Mouse (Mus musculus): ENCODE measurements around the gene Brwd1.
A peak's percentile ranks its signal among the peaks of the same experiment; 100 is the strongest.
"Not testable (repeated sequence)": the region's sequence is repeated elsewhere in the genome, so short reads cannot be mapped to it uniquely, and the experiment has no call there.

Brwd1 gene

DNA sequence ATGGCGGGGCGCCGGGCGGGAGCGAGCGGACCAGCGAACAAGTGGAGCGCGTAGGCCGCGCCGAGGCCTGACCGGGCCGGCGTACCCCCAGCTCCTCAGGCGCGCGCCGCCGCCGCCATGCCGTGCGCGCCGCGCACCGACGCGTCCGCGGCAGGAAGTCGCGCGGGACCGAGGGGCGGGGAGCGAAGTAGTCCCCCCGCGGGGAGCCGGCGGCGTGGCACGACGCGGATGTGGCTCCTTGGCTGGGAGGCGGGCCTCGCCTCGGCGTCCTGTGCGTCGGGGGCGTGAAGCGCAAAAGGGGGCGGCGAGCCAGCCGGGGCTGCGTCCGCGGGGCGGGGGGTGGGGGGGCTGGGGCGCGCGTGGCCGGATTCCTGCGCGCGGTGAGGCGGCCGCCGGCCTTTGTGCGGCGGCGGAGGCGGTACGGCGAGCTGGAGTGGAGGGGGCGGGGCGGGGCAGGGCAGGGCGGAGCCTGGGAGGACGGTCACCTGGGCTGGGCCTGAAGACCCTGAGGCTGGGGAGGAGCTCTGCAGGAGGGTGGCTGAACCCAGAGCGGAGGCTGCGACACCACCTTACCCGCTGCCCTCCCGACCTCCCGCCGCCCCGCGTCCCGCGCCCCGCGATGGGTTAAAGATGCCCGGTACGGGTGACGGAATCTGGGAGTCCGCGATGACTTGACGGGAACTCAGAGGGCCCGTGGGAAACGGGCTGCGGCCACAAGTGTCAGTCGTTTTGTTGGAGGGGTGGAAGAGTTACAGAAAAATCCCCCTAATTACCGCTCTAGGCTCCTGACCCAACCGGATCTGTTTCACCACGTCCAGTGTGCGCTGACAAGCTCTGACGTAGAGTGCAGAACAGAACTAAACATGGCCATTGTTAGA lies at the start of gene Brwd1:
Gene Brwd1 (minus strand): TSS at position 226 of the 878 bp plus-strand sequence.
- DNase-seq: peak; percentile 95

GRCm38 (mm10) chr16:96128466-96128865 lies 46.1 kb upstream of the Brwd1 start:
- no peak for DNase-seq

- peak; percentile 98 for DNase-seq
Observed at GRCm38 (mm10) chr16:96127657-96128344, 45.5 kb upstream of the Brwd1 start, which contains the start of gene Hmgn1. Gene Hmgn1 (minus strand): TSS chr16:96127729.

DNA sequence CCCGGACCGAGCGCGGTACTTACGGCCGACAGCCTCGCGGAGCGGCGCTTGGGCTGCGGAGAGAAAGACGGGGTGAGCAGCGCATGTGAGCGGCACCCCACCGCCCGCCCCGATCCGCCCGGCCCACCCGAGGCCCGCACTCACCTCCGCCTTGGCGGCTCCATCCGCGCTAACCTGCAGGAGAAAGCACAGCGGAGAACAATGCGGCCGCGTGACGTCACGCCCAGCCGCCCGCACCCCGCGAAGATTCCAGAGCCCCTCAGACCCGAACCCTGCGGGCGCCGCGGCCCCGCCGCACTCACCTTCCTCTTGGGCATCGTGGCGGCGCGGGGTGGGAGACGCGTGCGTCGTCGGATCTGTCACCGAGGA lies 44.9 kb upstream of the Brwd1 start:
- no peak for DNase-seq

GRCm38 (mm10) chr16:96126684-96127171 lies 44.4 kb upstream of the Brwd1 start:
- DNase-seq: peak; percentile 43

GRCm38 (mm10) chr16:96120022-96120623 lies 37.8 kb upstream of the Brwd1 start:
- DNase-seq: no peak

- no peak for DNase-seq
Observed at GRCm38 (mm10) chr16:96114729-96115128, 32.4 kb upstream of the Brwd1 start.

DNA sequence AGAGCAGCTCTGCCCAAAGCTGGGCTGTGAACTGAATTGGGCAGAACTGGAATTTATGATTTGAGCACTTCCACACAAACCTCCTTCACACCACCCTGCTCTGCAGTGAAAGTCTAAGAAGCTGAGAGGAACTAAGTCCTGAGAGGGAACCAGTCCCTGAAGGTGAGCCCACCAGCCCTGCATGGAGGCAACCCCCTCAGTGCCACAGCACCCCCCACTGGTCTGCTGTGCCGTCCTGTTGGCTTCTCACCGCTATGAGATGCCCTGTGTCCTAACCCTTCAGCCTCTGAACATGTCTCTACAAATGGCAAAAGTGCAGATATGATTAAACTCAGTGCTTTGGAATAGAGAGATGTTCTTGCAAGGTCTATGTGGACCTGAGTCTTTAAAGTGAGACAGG lies 30.4 kb upstream of the Brwd1 start:
- DNase-seq: no peak

GRCm38 (mm10) chr16:96110655-96111345 lies 28.5 kb upstream of the Brwd1 start:
- DNase-seq: no peak

- DNase-seq: no peak
Observed at GRCm38 (mm10) chr16:96109673-96110072, 27.3 kb upstream of the Brwd1 start.

GRCm38 (mm10) chr16:96103036-96103435 lies 20.7 kb upstream of the Brwd1 start:
- DNase-seq: peak; percentile 65

DNA sequence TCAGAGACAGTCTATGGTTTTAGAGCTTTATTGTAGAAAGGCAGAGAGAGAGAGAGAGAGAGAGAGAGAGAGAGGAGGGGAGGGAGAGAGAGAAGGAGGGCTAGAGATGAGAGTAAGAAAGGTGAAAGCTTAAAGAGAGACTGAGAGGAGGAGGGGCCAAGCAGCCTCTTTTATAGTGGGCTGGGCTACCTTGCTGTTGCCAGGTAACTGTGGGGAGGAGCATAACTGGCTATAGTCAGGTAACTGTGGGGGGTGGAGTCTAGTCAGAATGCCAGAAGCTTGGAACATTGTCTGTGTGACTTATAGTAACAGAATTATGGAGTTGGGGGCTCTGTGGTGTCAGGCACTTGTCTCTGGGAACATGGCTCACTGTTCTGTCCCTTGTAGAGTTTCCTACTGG lies 15.5 kb upstream of the Brwd1 start:
- DNase-seq: not testable (repeated sequence)

- no peak for DNase-seq
Observed at GRCm38 (mm10) chr16:96095966-96096365, 13.6 kb upstream of the Brwd1 start.

DNA sequence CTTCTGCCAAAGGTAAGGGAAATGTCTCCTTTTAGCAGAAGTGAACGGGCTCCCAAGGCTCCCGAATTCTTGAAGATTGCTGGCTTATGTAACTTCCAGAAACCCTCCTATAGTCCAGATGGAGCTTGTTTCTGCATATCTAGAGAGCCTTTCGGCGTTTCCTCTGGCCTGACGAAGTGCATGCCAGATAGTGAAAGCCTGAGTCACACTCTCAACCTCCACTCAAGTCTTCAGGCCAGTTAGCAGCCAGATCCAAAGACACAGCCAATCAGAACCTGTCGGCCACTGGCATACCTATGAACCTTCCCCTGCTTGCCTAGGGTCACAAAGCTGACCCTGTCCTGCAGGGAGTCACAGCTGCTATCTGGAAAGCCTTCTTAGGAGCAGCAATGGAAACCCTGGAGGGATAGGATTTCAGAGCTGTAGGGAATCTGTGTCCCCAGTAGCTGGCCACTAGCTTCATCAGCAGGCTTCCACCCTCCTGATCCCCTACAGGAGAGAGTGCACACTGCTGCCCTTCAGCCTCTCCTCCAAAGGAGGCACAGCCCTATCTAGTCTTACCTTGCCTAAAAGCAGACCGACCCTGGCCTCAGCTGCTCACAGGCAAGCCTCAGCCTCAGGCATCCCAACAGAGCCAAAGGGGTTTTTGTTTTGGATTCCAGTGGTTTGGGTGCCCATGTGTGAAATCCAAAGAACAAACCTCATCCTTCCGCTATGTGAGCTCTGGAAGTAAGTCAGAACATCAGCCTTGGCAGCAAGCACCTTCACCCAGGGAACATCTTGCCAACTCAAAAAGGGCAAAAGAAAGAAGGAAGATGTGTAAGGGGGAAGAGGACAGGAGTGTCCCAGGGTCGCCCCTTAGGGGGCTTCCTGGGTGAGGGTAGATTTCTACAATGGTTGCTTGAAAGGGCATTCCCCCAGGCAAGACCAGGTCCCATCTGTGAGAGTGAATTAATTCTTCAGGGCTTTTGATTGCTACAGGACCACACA lies 9.5 kb upstream of the Brwd1 start:
- peak; percentile 58 for DNase-seq

- DNase-seq: no peak
Observed at GRCm38 (mm10) chr16:96088120-96088519, 5.8 kb upstream of the Brwd1 start.

DNA sequence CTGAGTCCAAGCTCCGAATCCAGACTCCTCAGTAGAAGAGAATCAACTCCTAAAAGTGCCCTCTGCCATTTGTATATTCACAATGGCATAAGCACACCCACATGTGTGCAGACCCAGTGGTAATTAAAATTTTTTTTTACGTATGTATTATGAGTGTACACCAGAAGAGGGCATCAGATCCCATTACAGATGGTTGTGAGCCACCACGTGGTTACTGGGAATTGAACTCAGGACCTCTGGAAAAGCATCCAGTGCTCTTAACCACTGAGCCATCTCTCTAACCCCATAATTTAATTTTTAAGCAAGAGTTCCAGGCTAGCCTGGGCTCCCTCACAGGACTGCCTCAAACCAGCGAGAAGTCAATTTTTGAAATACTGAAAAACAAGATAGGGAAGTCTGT lies 5.1 kb upstream of the Brwd1 start:
- DNase-seq: no peak

DNA sequence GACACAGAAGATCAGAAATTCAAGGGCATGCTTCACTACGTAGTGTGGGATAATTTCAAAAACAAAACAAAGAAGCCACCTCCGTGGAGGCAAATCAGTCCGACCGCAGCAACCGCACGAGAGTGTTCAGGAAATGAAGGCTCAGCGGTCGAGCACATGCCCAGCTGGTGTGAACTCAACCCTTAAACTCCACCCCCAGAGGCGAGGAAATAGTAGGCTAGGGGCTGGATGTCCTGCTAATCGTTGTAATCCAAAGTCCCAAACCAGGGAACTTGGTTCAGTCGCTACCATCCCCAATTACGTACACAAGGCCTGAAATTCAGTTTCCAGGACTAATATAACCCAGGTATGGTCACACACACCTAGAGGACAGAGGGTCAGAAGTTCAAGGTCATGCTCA lies 4.7 kb upstream of the Brwd1 start:
- DNase-seq: no peak

- no peak for DNase-seq
Observed at GRCm38 (mm10) chr16:96085597-96085996, 3.3 kb upstream of the Brwd1 start.

DNA sequence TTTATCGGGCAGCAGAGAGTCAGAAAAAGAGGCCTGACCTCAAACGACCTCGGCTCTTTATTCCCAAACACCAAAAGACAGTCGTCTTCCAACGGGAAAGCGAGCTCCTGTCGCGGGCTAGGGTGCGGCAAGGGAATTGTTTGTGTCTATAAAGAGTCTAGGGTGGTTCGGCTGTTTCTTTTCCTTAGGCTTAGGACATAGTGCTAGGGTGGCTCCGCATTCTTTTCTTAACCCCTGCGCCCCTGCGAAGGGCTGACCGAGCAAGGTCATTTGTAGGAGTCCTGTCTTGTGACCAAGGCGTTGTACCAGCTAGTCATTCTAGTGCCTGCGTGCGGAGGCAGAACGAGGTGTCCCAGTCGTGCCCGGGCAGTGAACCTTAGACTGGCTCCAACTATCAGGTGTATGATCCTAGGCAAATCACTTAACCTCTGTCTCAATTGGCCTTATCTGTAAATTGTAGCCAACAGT lies 887 bp upstream of the Brwd1 start:
- DNase-seq: peak; percentile 74

GRCm38 (mm10) chr16:96081742-96082241 lies 534 bp downstream of the Brwd1 start:
- DNase-seq: peak; percentile 62

- DNase-seq: peak; percentile 92
Observed at GRCm38 (mm10) chr16:96081331-96081730, 995 bp downstream of the Brwd1 start.
